20 mouse cellular contexts compared by ENCODE assay signal in the genomic region with DNA sequence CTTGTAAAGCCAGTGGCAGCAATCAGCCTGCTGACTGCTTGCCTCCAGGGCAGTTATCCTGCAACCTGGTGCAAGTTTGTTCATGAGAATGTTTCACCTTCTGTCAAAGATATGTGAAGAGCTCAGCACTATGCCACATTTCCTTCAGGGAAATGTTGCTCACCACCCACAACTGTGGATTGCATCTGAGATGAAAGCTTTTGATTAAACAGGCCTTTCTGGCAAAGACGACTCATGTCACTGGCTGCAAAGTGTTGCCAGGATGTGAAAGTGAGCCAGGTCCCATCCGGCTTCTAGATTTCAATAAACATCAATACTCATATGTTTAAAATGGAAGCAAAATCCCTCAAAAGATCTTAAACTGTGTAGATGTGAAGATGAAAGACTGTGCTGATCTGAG.
"Had no signal": no experiment of that assay in that cellular context is flagged by ENCODE, and none has a peak within 500 bp of the region (broad histone marks: within the 10 kb centered on the region; RNA-seq: fewer than 3 reads in every experiment).

No protein-coding gene starts in this region.

- H3K4me3 ChIP-seq: kidney, embryonic 15.5 days; limb, embryonic 12.5 days; limb, embryonic 15.5 days; midbrain, embryonic 13.5 days; myocyte; neural tube, embryonic 13.5 days had no signal

- H3K9me3 ChIP-seq: kidney, embryonic 15.5 days; limb, embryonic 12.5 days; limb, embryonic 15.5 days; midbrain, embryonic 13.5 days; neural tube, embryonic 13.5 days had no signal

- H3K27ac ChIP-seq: kidney, embryonic 15.5 days; limb, embryonic 12.5 days; limb, embryonic 15.5 days; liver, embryonic 14.5 days; macrophage; midbrain, embryonic 13.5 days; neural tube, embryonic 13.5 days; stomach, postnatal 0 days had no signal

- H3K36me3 ChIP-seq: kidney, embryonic 15.5 days; limb, embryonic 12.5 days; limb, embryonic 15.5 days; midbrain, embryonic 13.5 days; neural tube, embryonic 13.5 days had no signal

- H3K27me3 ChIP-seq: kidney, embryonic 15.5 days; limb, embryonic 12.5 days; limb, embryonic 15.5 days; midbrain, embryonic 13.5 days; neural tube, embryonic 13.5 days had no signal

- H3K4me2 ChIP-seq: kidney, embryonic 15.5 days; limb, embryonic 12.5 days; limb, embryonic 15.5 days; liver, embryonic 11.5 days; lung, embryonic 14.5 days; midbrain, embryonic 13.5 days; neural tube, embryonic 13.5 days had no signal

- ATAC-seq: liver, postnatal 0 days; lung, postnatal 0 days; midbrain, embryonic 13.5 days had no signal

- H3K4me1 ChIP-seq: kidney, embryonic 15.5 days; limb, embryonic 12.5 days; limb, embryonic 15.5 days; midbrain, embryonic 13.5 days; neural tube, embryonic 13.5 days had no signal

- DNase-seq: kidney, adult 8-10 months; kidney, postnatal 10 days; kidney, postnatal 36 days; left cerebral cortex, postnatal 4 days; liver, postnatal 0 days; lung, embryonic 14.5 days; thymus, adult 2 months; thymus, postnatal 14 days; thymus, postnatal 4 days had no signal

- H3K9ac ChIP-seq: kidney, embryonic 15.5 days; limb, embryonic 12.5 days; limb, embryonic 15.5 days; liver, embryonic 14.5 days; liver, postnatal 0 days; lung, embryonic 14.5 days; midbrain, embryonic 13.5 days; neural tube, embryonic 13.5 days had no signal
